Mouse (Mus musculus): ENCODE data around the gene Ap1m2. TPM values are rescaled to one million over a fixed set of nuclear protein-coding genes. Genes with fewer than 3 reads are reported as not detected.

The Ap1m2 gene
- polyA plus RNA-seq, 1 experiment = not detected

- WGBS = 53% methylated on average over 16 of the region's 16 CpGs
- no peak overlapping the region for H3K27ac ChIP-seq (ENCODE audit: insufficient read depth, low read depth, low read length)
- TF ChIP-seq CTCF (IDR thresholded peaks at IDR 0.05; ENCODE audit: insufficient read depth, low read depth, low read length) (no peak), POLR2A (IDR thresholded peaks at IDR 0.05; ENCODE audit: insufficient read depth, low read depth, low read length) (no peak)
- no peak overlapping the region for H3K4me3 ChIP-seq (ENCODE audit: insufficient read depth, low read depth, low read length)
- no peaks in the 10 kb centered on the region for H3K4me1 ChIP-seq (ENCODE audit: control insufficient read depth, insufficient read depth, low read length)
Measured at GRCm38 (mm10) chr9:21346627-21347365, 34.7 kb upstream of the Ap1m2 start.

GRCm38 (mm10) chr9:21340411-21340810 is 28.3 kb upstream of the Ap1m2 start:
- TF ChIP-seq CTCF (IDR thresholded peaks at IDR 0.05; ENCODE audit: insufficient read depth, low read depth, low read length) (no peak), POLR2A (IDR thresholded peaks at IDR 0.05; ENCODE audit: insufficient read depth, low read depth, low read length) (no peak)
- H3K27ac ChIP-seq (ENCODE audit: insufficient read depth, low read depth, low read length) = no peak overlapping the region
- 79% methylated on average over 4 of the region's 4 CpGs for WGBS
- peaks cover 4% of the 10 kb centered on the region; the same call in 1 of the 2 replicates for H3K4me1 ChIP-seq (ENCODE audit: control insufficient read depth, insufficient read depth, low read length)
- H3K4me3 ChIP-seq (ENCODE audit: insufficient read depth, low read depth, low read length) = no peak overlapping the region

- no peak for TF ChIP-seq CTCF (IDR thresholded peaks at IDR 0.05; ENCODE audit: insufficient read depth, low read depth, low read length)
- no peak for TF ChIP-seq POLR2A (IDR thresholded peaks at IDR 0.05; ENCODE audit: insufficient read depth, low read depth, low read length)
- Histone ChIP-seq H3K27ac (ENCODE audit: insufficient read depth, low read depth, low read length) (no peak overlapping the region), H3K4me1 (ENCODE audit: control insufficient read depth, insufficient read depth, low read length) (peaks cover 6% of the 10 kb centered on the region; the same call in 1 of the 2 replicates), H3K4me3 (ENCODE audit: insufficient read depth, low read depth, low read length) (no peak overlapping the region)
- 45% methylated on average over 20 of the region's 20 CpGs for WGBS
Measured at GRCm38 (mm10) chr9:21337652-21338051, 25.5 kb upstream of the Ap1m2 start.

- Histone ChIP-seq H3K27ac (ENCODE audit: insufficient read depth, low read depth, low read length) (no peak overlapping the region), H3K4me1 (ENCODE audit: control insufficient read depth, insufficient read depth, low read length) (peaks cover 8% of the 10 kb centered on the region; the same call in 1 of the 2 replicates), H3K4me3 (ENCODE audit: insufficient read depth, low read depth, low read length) (no peak overlapping the region)
- 78% methylated on average over 8 of the region's 8 CpGs for WGBS
- TF ChIP-seq POLR2A (IDR thresholded peaks at IDR 0.05; ENCODE audit: insufficient read depth, low read depth, low read length) (no peak), CTCF (IDR thresholded peaks at IDR 0.05; ENCODE audit: insufficient read depth, low read depth, low read length) (no peak)
Measured at GRCm38 (mm10) chr9:21336491-21336890, 24.4 kb upstream of the Ap1m2 start.

- no peak for TF ChIP-seq POLR2A (IDR thresholded peaks at IDR 0.05; ENCODE audit: insufficient read depth, low read depth, low read length)
- TF ChIP-seq CTCF (IDR thresholded peaks at IDR 0.05; ENCODE audit: insufficient read depth, low read depth, low read length) = no peak
- no peak overlapping the region for H3K4me3 ChIP-seq (ENCODE audit: insufficient read depth, low read depth, low read length)
- H3K27ac ChIP-seq (ENCODE audit: insufficient read depth, low read depth, low read length) = no peak overlapping the region
- WGBS = 88% methylated on average over 4 of the region's 4 CpGs
- H3K4me1 ChIP-seq (ENCODE audit: control insufficient read depth, insufficient read depth, low read length) = peaks cover 8% of the 10 kb centered on the region; the same call in 1 of the 2 replicates
Measured at GRCm38 (mm10) chr9:21335391-21335790, 23.3 kb upstream of the Ap1m2 start.

- Histone ChIP-seq H3K4me1 (ENCODE audit: control insufficient read depth, insufficient read depth, low read length) (peaks cover 10% of the 10 kb centered on the region), H3K27ac (ENCODE audit: insufficient read depth, low read depth, low read length) (no peak overlapping the region), H3K4me3 (ENCODE audit: insufficient read depth, low read depth, low read length) (no peak overlapping the region)
- no peak for TF ChIP-seq CTCF (IDR thresholded peaks at IDR 0.05; ENCODE audit: insufficient read depth, low read depth, low read length)
- TF ChIP-seq POLR2A (IDR thresholded peaks at IDR 0.05; ENCODE audit: insufficient read depth, low read depth, low read length) = no peak
Measured at GRCm38 (mm10) chr9:21334747-21335146, 22.6 kb upstream of the Ap1m2 start.

- H3K27ac ChIP-seq (ENCODE audit: insufficient read depth, low read depth, low read length) = no peak overlapping the region
- H3K4me3 ChIP-seq (ENCODE audit: insufficient read depth, low read depth, low read length) = no peak overlapping the region
- TF ChIP-seq CTCF (IDR thresholded peaks at IDR 0.05; ENCODE audit: insufficient read depth, low read depth, low read length) = no peak
- no peak for TF ChIP-seq POLR2A (IDR thresholded peaks at IDR 0.05; ENCODE audit: insufficient read depth, low read depth, low read length)
- H3K4me1 ChIP-seq (ENCODE audit: control insufficient read depth, insufficient read depth, low read length) = peaks cover 15% of the 10 kb centered on the region
- 96% methylated on average over 1 of the region's 1 CpGs for WGBS
Measured at GRCm38 (mm10) chr9:21333523-21333922, 21.4 kb upstream of the Ap1m2 start.

GRCm38 (mm10) chr9:21332161-21333061 is 20.3 kb upstream of the Ap1m2 start:
- no peak for TF ChIP-seq CTCF (IDR thresholded peaks at IDR 0.05; ENCODE audit: insufficient read depth, low read depth, low read length)
- TF ChIP-seq POLR2A (IDR thresholded peaks at IDR 0.05; ENCODE audit: insufficient read depth, low read depth, low read length) = no peak
- no peak overlapping the region for H3K27ac ChIP-seq (ENCODE audit: insufficient read depth, low read depth, low read length)
- WGBS = 40% methylated on average over 9 of the region's 9 CpGs
- H3K4me1 ChIP-seq (ENCODE audit: control insufficient read depth, insufficient read depth, low read length) = peaks cover 12% of the 10 kb centered on the region
- H3K4me3 ChIP-seq (ENCODE audit: insufficient read depth, low read depth, low read length) = no peak overlapping the region

Data from olfactory bulb, adult 2 months (tissue).